Mouse (Mus musculus) activated CD4-positive, CD25-positive, alpha-beta regulatory T cell, adult 4 months (primary cell): Measurements from ENCODE around the gene H2-DMb1. TPM values are rescaled to one million over a fixed set of nuclear protein-coding genes. Genes with fewer than 3 reads are reported as not detected.
A peak's percentile ranks its signal among the peaks of the same experiment; 100 is the strongest.

Experiments used
- ATAC-seq: one replicate; pipeline ENCODE4 v1.8.0; 2017
- polyA plus RNA-seq, 2 experiments: library from polyadenylated mRNA; unstranded; fragments of 100-300 nt; shearing (Covaris generic); gene quantifications; one replicate each; pipeline ENCODE4 v1.2.1; 2017

The H2-DMb1 gene
- polyA plus RNA-seq, 2 experiments from 2014 or later, result 1.9 to 3.7 TPM

DNA sequence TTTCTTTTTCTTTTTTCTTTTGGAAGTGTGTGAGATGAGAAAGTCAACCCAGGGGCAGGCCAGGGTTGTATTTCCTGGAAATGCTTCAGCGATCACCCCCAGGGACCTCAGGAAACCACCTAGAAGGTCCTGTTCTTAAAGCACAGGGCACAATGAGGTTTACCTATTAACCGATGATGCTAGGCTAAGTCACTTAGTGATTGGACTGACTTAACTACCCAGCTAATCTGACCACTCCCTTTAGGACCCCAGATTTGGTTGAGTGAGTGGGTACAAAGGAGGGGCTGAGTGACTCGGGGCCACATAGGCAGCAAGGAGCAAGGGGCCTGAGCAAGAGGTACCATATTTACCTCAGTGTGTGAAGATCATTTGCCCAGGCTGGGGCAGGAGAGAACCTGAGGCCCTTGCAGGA is 7.9 kb upstream of the H2-DMb1 start:
- ATAC-seq, result peak; percentile 22

DNA sequence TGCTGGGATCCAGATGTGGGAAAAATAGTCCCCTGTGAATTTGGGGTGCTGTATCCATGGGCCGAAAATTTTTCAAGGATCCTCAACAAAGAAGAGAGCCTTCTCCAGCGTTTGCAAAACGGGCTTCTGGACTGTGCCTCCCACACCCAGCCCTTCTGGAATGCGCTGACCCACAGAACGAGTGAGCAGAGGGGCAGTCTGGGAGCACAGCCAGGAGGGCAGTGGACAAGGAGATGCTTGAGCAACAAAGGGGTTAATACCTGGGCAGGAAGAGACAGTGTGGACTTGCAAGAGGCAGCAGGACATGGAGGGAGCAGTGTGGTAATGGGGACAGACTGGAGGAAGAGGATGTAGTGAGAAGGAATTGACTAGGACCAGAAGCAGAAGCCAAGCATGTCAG is 2.7 kb downstream of the H2-DMb1 start:
- ATAC-seq, result no peak

DNA sequence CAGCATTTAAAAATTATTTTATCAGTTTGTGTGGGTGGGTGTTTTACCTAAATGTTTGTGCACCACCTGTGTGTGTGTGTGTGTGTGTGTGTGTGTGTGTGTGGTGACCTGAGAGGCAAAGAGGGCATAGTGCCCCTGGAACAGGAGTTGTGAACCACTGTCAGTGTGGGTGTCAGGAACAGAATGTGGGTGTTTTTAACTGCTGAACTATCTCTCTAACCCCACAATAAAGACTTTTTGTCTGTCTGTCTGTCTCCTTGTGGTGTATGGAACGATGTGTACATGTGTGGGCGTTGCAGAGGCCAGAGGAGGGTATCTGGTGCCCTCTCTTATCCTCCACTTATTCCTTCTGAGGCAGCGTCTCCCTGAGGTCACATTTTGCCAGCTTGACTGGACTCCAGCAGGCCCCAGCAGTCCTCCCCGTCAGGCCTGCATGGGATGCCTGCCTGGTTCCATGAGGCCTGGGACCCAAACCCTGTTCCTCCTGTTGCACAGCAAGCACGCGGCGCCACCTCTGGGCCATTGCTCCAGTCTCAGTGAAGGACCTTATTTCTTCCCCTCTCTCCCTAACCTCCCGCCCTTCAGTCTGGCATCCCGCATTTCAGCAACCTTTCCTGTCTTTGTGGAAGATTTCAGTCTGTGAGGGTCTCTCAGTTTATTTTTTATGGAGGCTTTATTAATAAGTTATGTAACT is 11.5 kb downstream of the H2-DMb1 start:
- ATAC-seq, result peak; percentile 28

GRCm38 (mm10) chr17:34165033-34165730 is 12.3 kb downstream of the H2-DMb1 start:
- no peak for ATAC-seq

DNA sequence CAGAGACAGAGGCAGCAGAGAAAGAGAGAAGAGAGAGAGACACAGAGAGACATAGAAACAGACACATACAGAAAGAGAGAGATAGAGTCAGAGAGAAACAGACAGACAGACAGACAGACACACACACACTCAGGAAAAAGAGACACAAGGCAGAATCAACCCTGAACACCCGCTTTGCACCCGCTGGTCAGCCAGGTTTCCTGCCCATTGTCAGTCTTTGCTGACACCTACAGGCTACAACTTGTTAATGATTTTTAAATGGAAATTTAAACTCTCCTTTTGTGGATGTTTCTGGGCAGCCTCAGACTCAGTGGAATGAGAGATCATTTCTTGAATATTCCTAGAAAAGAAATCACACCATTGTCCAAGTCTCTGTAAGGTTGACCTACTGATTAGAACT is 16.4 kb downstream of the H2-DMb1 start:
- no peak for ATAC-seq

GRCm38 (mm10) chr17:34170487-34170876 is 17.6 kb downstream of the H2-DMb1 start:
- no peak for ATAC-seq

DNA sequence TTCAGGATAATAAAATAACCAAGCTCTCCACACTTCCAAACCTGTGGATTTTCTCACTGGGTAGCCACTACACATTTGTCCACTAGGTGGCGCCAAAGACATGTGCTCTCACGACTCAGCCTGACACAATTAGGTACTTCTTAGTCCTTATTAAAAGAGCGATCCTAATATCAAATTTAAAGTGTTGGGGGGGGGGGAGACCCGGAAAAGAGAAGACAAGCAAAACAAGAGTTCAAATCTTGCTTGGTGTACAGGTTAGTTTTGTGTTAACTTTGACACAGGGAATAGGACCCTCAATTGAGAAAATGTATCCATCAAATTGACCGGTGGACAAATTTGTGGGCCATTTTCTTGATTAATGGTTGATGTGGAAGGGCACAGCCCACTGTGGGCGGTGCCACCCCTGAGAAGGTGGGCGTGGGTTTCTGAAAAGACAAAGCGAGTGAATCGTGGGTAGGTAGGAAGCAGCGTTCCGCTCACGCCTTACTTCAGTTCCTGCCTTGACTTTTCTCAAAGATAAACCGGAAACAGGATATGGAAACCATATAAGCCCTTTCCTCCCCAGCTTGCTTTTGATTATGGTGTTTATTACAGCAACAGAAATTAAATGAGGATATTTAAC is 18.1 kb downstream of the H2-DMb1 start:
- peak; percentile 94 for ATAC-seq

GRCm38 (mm10) chr17:34172528-34172927 is 19.7 kb downstream of the H2-DMb1 start:
- no peak for ATAC-seq

- ATAC-seq, result no peak
These were observed 21.2 kb downstream of the H2-DMb1 start for GRCm38 (mm10) chr17:34174075-34174474.

GRCm38 (mm10) chr17:34177179-34177578 is 24.3 kb downstream of the H2-DMb1 start:
- no peak for ATAC-seq

DNA sequence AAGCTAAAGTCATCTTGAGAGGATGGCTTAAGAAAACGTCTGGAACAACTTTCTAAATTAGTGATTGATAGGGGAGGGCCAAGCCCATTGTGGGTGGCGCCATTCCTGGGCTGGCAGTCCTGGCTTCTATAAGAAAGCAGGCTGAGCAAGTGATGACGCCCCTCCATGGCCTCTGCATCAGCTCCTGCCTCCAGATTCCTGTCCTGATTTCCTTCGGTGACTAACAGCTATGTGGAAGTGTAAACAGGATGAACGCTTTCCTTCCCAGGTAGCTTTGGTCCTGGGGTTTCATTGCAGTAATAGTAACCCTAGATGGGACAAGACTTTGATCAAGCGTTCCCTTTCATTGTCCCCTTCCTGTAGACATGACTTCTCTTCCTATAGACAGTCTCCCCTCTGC is 26.1 kb downstream of the H2-DMb1 start:
- no peak for ATAC-seq

GRCm38 (mm10) chr17:34179913-34180859 is 27.3 kb downstream of the H2-DMb1 start:
- ATAC-seq, result no peak

GRCm38 (mm10) chr17:34183564-34184219 is 30.8 kb downstream of the H2-DMb1 start:
- no peak for ATAC-seq

GRCm38 (mm10) chr17:34185526-34185925 is 32.7 kb downstream of the H2-DMb1 start:
- no peak for ATAC-seq

DNA sequence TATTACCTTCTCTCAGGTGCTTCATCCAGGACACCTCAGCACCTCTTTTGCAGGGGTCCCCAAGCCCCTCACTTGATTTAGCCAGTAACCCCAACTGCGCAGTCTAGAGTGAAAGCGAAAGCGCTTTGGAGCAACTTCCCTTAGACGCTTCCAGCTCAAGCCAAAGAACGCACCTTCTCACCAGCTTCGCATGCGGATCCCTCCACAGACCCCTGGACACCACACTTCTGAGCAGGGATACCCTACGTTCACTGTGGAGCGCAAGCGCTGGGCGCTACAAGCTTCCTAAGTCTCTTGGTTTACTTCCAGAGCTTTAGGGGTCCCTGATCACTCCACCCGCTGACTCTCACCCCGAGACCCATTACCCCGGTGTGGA is 34.0 kb downstream of the H2-DMb1 start:
- ATAC-seq, result peak; percentile 43

- peak; percentile 88 for ATAC-seq
These were observed 34.5 kb downstream of the H2-DMb1 start, which contains the start of the genes Tap1 and Psmb9 for GRCm38 (mm10) chr17:34187261-34187916. Tap1 (plus strand) TSS chr17:34187553. Psmb9 (minus strand) TSS chr17:34187764.

GRCm38 (mm10) chr17:34188010-34188409 is 35.1 kb downstream of the H2-DMb1 start:
- ATAC-seq, result no peak

- no peak for ATAC-seq
These were observed 36.1 kb downstream of the H2-DMb1 start for GRCm38 (mm10) chr17:34188986-34189385.

GRCm38 (mm10) chr17:34192852-34193251 is 40.0 kb downstream of the H2-DMb1 start:
- no peak for ATAC-seq

- ATAC-seq, result no peak
These were observed 40.6 kb downstream of the H2-DMb1 start for GRCm38 (mm10) chr17:34193468-34193867.

- ATAC-seq, result no peak
These were observed 41.9 kb downstream of the H2-DMb1 start for GRCm38 (mm10) chr17:34194723-34195122.
